Mouse (Mus musculus): Measurements from ENCODE around the gene Tns1. TPM values are rescaled to one million over a fixed set of nuclear protein-coding genes. Genes with fewer than 3 reads are reported as not detected.

The Tns1 gene
- polyA plus RNA-seq, 1 experiment = 118 TPM

DNA sequence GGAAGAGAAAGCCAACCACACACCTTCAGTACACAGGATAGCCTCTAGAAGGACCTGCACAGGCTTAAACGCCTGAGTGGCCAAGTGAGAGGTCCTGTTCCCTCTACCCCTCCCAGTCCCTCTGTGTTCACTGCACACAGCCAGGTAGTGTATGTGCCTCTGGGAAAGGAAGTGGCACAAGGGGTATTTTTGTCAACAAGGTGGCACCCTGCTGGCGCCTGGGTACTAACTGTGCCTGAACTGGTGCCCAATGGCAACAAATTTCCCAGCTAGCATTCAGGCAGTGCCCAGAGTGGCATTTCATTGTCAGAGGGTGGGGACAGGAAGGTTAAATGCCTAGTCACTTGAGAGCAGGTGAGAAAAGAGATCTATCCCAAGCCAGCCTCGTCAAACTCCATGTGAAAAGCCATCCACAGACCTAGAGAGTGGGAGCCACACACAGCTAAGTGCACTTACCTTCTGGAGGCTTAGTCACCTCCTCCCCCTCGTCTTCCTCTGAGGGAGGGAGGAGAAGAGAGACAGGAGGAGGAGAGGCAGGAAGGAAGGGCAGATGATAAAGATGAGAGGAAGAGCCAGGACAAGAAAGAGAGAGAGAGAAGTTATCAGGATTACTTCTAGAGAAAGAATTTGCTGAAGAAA is 188.7 kb downstream of the Tns1 start:
- TF ChIP-seq CEBPB (IDR thresholded peaks at IDR 0.05; ENCODE audit: low read depth) (no peak), MAX (IDR thresholded peaks at IDR 0.05) (no peak), MYOD1 (IDR thresholded peaks at IDR 0.05; ENCODE audit: control insufficient read depth, insufficient read length, low read depth) (no peak), CTCF (IDR thresholded peaks at IDR 0.05; ENCODE audit: control insufficient read depth, insufficient read depth, insufficient read length) (no peak), USF1 (IDR thresholded peaks at IDR 0.05; ENCODE audit: low read depth) (no peak), MYOG (IDR thresholded peaks at IDR 0.05; ENCODE audit: control insufficient read depth, extremely low read depth, insufficient read length) (no peak), FOSL1 (IDR thresholded peaks at IDR 0.05; ENCODE audit: insufficient read depth, low read length, poor library complexity, severe bottlenecking) (no peak)
- H3K79me2 ChIP-seq (ENCODE audit: control insufficient read depth, insufficient read depth) = no peaks in the 10 kb centered on the region
- no peaks in the 10 kb centered on the region for H3K27me3 ChIP-seq (ENCODE audit: control insufficient read depth, insufficient read depth, insufficient read length)
- H3K36me3 ChIP-seq (ENCODE audit: control insufficient read depth, insufficient read depth) = peaks cover 54% of the 10 kb centered on the region
- H3K79me3 ChIP-seq (ENCODE audit: low read depth) = no peaks in the 10 kb centered on the region
- H3ac ChIP-seq (ENCODE audit: control insufficient read depth, insufficient read length, low read depth) = no peak overlapping the region
- no peak overlapping the region for H3K4me3 ChIP-seq (ENCODE audit: insufficient read depth, poor library complexity, severe bottlenecking)

DNA sequence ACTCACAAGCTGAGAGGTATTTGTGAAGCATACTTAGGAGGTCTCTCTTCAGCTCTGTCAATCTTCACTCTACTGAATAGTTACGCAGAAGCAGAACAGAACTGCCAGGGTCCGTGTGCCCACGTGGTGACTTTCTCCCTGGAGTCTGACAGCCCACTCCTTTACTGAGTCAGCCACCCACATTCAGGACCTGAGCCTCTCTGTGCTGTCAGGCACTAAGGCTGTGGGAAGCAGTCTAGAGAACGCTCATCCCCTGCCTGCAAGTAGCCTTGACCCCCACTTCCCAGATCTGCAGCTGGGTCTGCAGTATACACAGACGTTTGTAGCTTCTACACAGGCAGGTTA is 191.1 kb downstream of the Tns1 start:
- TF ChIP-seq MYOD1 (IDR thresholded peaks at IDR 0.05; ENCODE audit: control insufficient read depth, insufficient read length, low read depth) (no peak), MAX (IDR thresholded peaks at IDR 0.05) (no peak), USF1 (IDR thresholded peaks at IDR 0.05; ENCODE audit: low read depth) (no peak), CEBPB (IDR thresholded peaks at IDR 0.05; ENCODE audit: low read depth) (no peak), FOSL1 (IDR thresholded peaks at IDR 0.05; ENCODE audit: insufficient read depth, low read length, poor library complexity, severe bottlenecking) (no peak), CTCF (IDR thresholded peaks at IDR 0.05; ENCODE audit: control insufficient read depth, insufficient read depth, insufficient read length) (no peak), MYOG (IDR thresholded peaks at IDR 0.05; ENCODE audit: control insufficient read depth, extremely low read depth, insufficient read length) (no peak)
- Histone ChIP-seq H3K27me3 (ENCODE audit: control insufficient read depth, insufficient read depth, insufficient read length) (no peaks in the 10 kb centered on the region), H3K4me3 (ENCODE audit: insufficient read depth, poor library complexity, severe bottlenecking) (no peak overlapping the region), H3K79me3 (ENCODE audit: low read depth) (no peaks in the 10 kb centered on the region), H3K36me3 (ENCODE audit: control insufficient read depth, insufficient read depth) (peaks cover 38% of the 10 kb centered on the region), H3ac (ENCODE audit: control insufficient read depth, insufficient read length, low read depth) (no peak overlapping the region), H3K79me2 (ENCODE audit: control insufficient read depth, insufficient read depth) (no peaks in the 10 kb centered on the region)

DNA sequence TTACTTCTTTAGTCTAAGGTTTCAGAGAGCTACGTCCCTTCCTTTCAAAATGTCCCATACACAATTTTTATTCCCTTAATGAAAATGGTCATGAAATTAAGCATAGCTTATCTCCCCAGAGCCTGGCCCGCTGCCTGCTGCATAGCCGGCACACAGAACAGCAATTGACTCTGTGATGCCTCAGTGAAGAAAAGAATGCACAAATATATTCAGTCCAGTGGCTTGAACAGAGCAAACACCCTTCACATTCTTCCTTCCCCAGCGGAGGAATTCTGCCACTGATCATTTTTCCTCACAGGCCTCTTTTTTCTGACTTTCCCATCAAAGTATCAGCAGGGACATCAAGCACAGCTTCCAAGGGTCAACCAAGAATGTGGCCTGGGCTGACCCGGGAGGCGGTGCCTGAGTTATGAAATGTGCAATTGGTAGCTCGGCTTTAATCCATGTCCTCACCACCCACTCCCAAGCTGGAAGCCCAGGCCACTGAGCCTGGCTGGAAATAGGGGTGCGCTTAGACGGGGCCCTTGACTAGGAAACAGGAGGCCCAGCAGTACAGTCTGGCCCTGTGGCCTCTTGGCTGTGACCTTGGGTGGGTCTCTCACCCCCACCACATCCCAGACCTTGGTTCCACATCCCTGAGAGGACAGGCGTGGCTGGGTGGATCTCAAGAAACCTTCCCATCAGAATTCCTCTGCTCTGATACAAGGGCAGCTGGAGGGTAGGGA is 191.7 kb downstream of the Tns1 start:
- no peak for TF ChIP-seq FOSL1 (IDR thresholded peaks at IDR 0.05; ENCODE audit: insufficient read depth, low read length, poor library complexity, severe bottlenecking)
- no peak for TF ChIP-seq USF1 (IDR thresholded peaks at IDR 0.05; ENCODE audit: low read depth)
- no peak for TF ChIP-seq CEBPB (IDR thresholded peaks at IDR 0.05; ENCODE audit: low read depth)
- no peak for TF ChIP-seq MYOD1 (IDR thresholded peaks at IDR 0.05; ENCODE audit: control insufficient read depth, insufficient read length, low read depth)
- TF ChIP-seq MAX (IDR thresholded peaks at IDR 0.05) = no peak
- no peaks in the 10 kb centered on the region for H3K27me3 ChIP-seq (ENCODE audit: control insufficient read depth, insufficient read depth, insufficient read length)
- H3K4me3 ChIP-seq (ENCODE audit: insufficient read depth, poor library complexity, severe bottlenecking) = no peak overlapping the region
- no peaks in the 10 kb centered on the region for H3K79me2 ChIP-seq (ENCODE audit: control insufficient read depth, insufficient read depth)
- no peak overlapping the region for H3ac ChIP-seq (ENCODE audit: control insufficient read depth, insufficient read length, low read depth)
- H3K79me3 ChIP-seq (ENCODE audit: low read depth) = no peaks in the 10 kb centered on the region
- H3K36me3 ChIP-seq (ENCODE audit: control insufficient read depth, insufficient read depth) = peaks cover 38% of the 10 kb centered on the region

DNA sequence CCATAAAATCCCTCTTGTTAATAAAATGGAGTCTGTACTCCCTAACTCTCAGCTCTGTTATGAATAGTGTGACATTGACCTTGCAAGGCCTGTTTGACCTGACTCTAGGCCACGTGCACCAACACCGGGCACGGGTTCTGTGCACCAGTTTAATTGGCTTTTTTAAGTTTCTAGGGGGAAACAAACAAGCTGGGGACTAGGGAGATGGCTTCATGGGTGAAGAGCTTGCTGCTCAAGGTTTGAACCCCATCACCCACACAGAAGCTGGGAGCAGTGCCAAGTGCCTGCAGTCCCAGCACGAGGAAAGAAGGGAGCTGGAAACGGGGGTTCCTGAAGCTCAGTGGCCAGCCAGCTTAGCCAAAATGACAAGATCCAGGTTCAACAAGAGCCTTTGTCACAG is 192.4 kb downstream of the Tns1 start:
- TF ChIP-seq MAX (IDR thresholded peaks at IDR 0.05) = no peak
- TF ChIP-seq MYOG (IDR thresholded peaks at IDR 0.05; ENCODE audit: control insufficient read depth, extremely low read depth, insufficient read length) = no peak
- no peak for TF ChIP-seq CTCF (IDR thresholded peaks at IDR 0.05; ENCODE audit: control insufficient read depth, insufficient read depth, insufficient read length)
- no peak for TF ChIP-seq CEBPB (IDR thresholded peaks at IDR 0.05; ENCODE audit: low read depth)
- TF ChIP-seq FOSL1 (IDR thresholded peaks at IDR 0.05; ENCODE audit: insufficient read depth, low read length, poor library complexity, severe bottlenecking) = no peak
- TF ChIP-seq MYOD1 (IDR thresholded peaks at IDR 0.05; ENCODE audit: control insufficient read depth, insufficient read length, low read depth) = no peak
- TF ChIP-seq USF1 (IDR thresholded peaks at IDR 0.05; ENCODE audit: low read depth) = no peak
- H3K27me3 ChIP-seq (ENCODE audit: control insufficient read depth, insufficient read depth, insufficient read length) = no peaks in the 10 kb centered on the region
- H3K79me2 ChIP-seq (ENCODE audit: control insufficient read depth, insufficient read depth) = no peaks in the 10 kb centered on the region
- no peak overlapping the region for H3K4me3 ChIP-seq (ENCODE audit: insufficient read depth, poor library complexity, severe bottlenecking)
- peaks cover 40% of the 10 kb centered on the region for H3K36me3 ChIP-seq (ENCODE audit: control insufficient read depth, insufficient read depth)
- no peaks in the 10 kb centered on the region for H3K79me3 ChIP-seq (ENCODE audit: low read depth)
- H3ac ChIP-seq (ENCODE audit: control insufficient read depth, insufficient read length, low read depth) = no peak overlapping the region

DNA sequence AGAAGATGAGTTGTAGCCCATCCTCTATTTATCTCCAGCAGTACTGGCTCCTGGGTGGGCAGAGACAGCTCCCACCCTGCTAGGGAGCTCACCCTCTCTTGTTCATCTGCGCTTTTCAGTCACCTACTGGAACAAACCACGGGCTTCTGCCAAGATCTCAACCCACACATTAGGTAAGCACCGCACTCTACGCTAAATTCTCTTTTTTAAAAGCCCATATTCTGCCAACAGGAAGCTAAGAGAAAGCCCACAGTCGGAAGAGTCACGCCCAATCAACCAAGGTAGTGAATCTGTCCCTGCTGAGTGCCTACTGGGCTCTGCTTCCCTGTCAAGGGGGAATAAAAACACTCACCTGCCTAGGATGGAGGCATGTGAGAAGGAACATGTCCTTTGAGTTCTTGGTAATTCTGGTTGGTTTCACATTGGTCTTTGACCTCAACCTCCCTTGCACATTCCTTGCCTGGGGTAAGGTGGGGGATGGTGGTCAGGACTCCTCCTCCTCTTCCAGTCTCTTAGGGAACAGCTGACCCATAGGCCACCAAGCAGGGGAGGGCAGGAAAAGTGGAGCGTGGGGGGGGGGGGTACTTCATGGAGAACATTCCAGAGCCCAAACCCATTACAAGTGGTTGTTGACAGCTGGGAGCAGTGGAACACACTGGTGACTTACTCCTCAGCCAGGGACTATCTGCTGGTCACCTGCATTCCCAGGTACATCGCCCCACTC is 193.7 kb downstream of the Tns1 start:
- H3K4me3 ChIP-seq (ENCODE audit: insufficient read depth, poor library complexity, severe bottlenecking) = no peak overlapping the region
- no peaks in the 10 kb centered on the region for H3K79me3 ChIP-seq (ENCODE audit: low read depth)
- H3ac ChIP-seq (ENCODE audit: control insufficient read depth, insufficient read length, low read depth) = no peak overlapping the region
- no peaks in the 10 kb centered on the region for H3K79me2 ChIP-seq (ENCODE audit: control insufficient read depth, insufficient read depth)
- no peaks in the 10 kb centered on the region for H3K27me3 ChIP-seq (ENCODE audit: control insufficient read depth, insufficient read depth, insufficient read length)
- H3K36me3 ChIP-seq (ENCODE audit: control insufficient read depth, insufficient read depth) = peaks cover 37% of the 10 kb centered on the region
- TF ChIP-seq USF1 (IDR thresholded peaks at IDR 0.05; ENCODE audit: low read depth) = no peak
- TF ChIP-seq MYOD1 (IDR thresholded peaks at IDR 0.05; ENCODE audit: control insufficient read depth, insufficient read length, low read depth) = no peak
- no peak for TF ChIP-seq CTCF (IDR thresholded peaks at IDR 0.05; ENCODE audit: control insufficient read depth, insufficient read depth, insufficient read length)

Measured in C2C12 (cell line).